Mouse (Mus musculus) liver, postnatal 0 days (tissue): ENCODE measurements around the gene 2310033P09Rik. TPM values are rescaled to one million over a fixed set of nuclear protein-coding genes. Genes with fewer than 3 reads are reported as not detected.

ENCODE experiments used
- ATAC-seq: fragments of 200-750 bp; cut with Nextera tagmentation; 2 replicates; pipeline ENCODE4 v1.8.0; 2017; ENCODE audit warnings: mild to moderate bottlenecking, moderate library complexity
- DNase-seq: peaks from one replicate; pipeline ENCODE4 v3.0.0-alpha.2; 2016
- H3K27ac ChIP-seq: fragments of 300-500 bp; sonication (generic); 2 replicates; pipeline ENCODE4 v1.5.1; 2014; ENCODE audit warnings: antibody characterized with exemption, moderate library complexity, mild to moderate bottlenecking, low read depth
- H3K27me3 ChIP-seq: fragments of 300-500 bp; sonication (generic); 2 replicates; pipeline ENCODE4 v1.6.1; 2014; ENCODE audit warnings: low read length, control low read depth, mixed read lengths; ENCODE audit not compliant: insufficient read depth
- H3K36me3 ChIP-seq: fragments of 300-500 bp; sonication (generic); replicated peaks from 2 replicates; pipeline ENCODE4 v1.6.1; 2014; ENCODE audit warnings: mild to moderate bottlenecking, control low read depth, low read length, moderate library complexity, mixed read lengths; ENCODE audit not compliant: insufficient read depth
- H3K4me1 ChIP-seq: fragments of 300-500 bp; sonication (generic); 2 replicates; pipeline ENCODE4 v1.6.1; 2014; ENCODE audit warnings: antibody characterized with exemption, mild to moderate bottlenecking, control low read depth; ENCODE audit not compliant: insufficient read depth
- H3K4me2 ChIP-seq: fragments of 300-500 bp; sonication (generic); 2 replicates; pipeline ENCODE4 v1.6.1; 2014; ENCODE audit warnings: low read depth, mild to moderate bottlenecking, low read length, moderate library complexity, mixed read lengths
- H3K4me3 ChIP-seq: fragments of 300-500 bp; sonication (generic); 2 replicates; pipeline ENCODE4 v1.5.1; 2014; ENCODE audit warnings: low read depth, low read length
- H3K9ac ChIP-seq: fragments of 300-500 bp; sonication (generic); replicated peaks from 2 replicates; pipeline ENCODE4 v1.6.1; 2014; ENCODE audit warnings: mild to moderate bottlenecking, moderate library complexity
- H3K9me3 ChIP-seq: fragments of 300-500 bp; sonication (generic); 2 replicates; pipeline ENCODE4 v1.6.1; 2016; ENCODE audit warnings: mild to moderate bottlenecking, control low read depth, low read length, mixed read lengths
- CTCF ChIP-seq: sonication (generic); IDR thresholded peaks from 2 replicates; pipeline ENCODE4 v1.5.1; 2016; ENCODE audit warnings: antibody characterized with exemption, low read depth
- EP300 ChIP-seq: IDR thresholded peaks from 2 replicates; pipeline ENCODE4 v1.6.1; 2016; ENCODE audit warnings: antibody characterized with exemption, low read depth, mild to moderate bottlenecking
- WGBS: fragments of 180-500 bp; shearing (Covaris S2); extraction: QIAGEN DNeasy Blood & Tissue Kit; methylation state at CpG from one replicate; pipeline ENCODE4 v1.1.7; 2014; ENCODE audit not compliant: insufficient replicate concordance; 5-methylcytosine and 5-hydroxymethylcytosine counted together
- polyA plus RNA-seq: library from polyadenylated mRNA; unstranded; fragments of >200 nt; fragmentation: Nextera tagmentation; extraction: Ambion mirVana; gene quantifications from 2 replicates; pipeline ENCODE4 v1.2.1, GENCODE M21; 2015

Gene 2310033P09Rik
- polyA plus RNA-seq, 1 experiment from 2014 or later = 14.8 TPM

DNA sequence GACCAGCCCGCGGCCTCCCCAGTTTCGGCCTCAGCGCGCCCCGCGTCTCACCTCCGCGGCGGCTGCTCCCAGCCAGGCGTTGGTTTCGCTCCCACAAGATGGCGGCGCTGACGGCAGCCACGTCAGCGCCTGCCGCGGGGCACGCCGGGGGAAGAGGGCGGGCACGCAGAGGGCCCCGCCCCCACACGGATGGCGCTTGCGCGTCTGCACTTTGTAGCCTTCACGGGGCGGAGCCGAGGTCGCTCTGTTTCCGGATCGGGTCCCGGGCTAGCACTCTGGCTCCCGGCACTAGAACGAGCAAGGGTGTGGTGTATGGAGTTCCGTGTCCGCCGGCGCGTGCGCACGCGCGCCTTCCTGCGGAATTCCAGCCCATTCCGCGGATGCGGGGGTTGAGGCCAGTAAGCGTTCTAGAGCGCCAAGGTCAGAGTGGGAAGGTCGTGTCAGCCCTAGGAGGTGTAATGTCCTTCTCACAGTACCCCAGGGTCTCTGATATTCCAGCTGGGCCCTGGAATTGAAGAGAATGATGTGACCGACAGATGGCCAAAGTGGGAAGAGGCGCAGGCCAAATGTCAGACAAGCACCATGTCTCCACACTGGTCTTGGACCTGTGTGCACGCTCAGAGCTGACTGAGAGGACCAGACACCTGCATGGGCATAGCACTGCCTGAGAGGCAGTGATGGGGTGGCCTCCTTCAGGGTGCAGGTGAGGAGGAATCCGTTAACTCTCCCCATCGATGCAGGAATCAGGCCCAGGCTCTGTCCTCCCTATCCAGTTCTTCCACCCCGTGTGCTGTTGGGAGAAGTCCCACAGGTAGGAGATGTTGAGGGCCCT is 20.2 kb downstream of the 2310033P09Rik start, which contains the start of gene Arf1:
TSS of gene Arf1 (minus strand) at position 149 of the 832 bp plus-strand sequence.
- DNase-seq = peak; percentile 97
- H3K9ac ChIP-seq = peak within 1 kb of the TSS; percentile 100
- H3K4me2 ChIP-seq = peak within 1 kb of the TSS; percentile 87
- no peaks in the 10 kb centered on the region for H3K36me3 ChIP-seq
- H3K9me3 ChIP-seq = no peaks in the 10 kb centered on the region
- peak within 1 kb of the TSS; percentile 100 for H3K4me3 ChIP-seq
- ATAC-seq = peak; percentile 94
- 5% methylated on average over 54 of the region's 59 CpGs for WGBS
- H3K4me1 ChIP-seq = peaks cover 44% of the 10 kb centered on the region
- no peaks in the 10 kb centered on the region for H3K27me3 ChIP-seq
- H3K27ac ChIP-seq = peak within 1 kb of the TSS; percentile 98
- TF ChIP-seq EP300 (no peak), CTCF (no peak)

DNA sequence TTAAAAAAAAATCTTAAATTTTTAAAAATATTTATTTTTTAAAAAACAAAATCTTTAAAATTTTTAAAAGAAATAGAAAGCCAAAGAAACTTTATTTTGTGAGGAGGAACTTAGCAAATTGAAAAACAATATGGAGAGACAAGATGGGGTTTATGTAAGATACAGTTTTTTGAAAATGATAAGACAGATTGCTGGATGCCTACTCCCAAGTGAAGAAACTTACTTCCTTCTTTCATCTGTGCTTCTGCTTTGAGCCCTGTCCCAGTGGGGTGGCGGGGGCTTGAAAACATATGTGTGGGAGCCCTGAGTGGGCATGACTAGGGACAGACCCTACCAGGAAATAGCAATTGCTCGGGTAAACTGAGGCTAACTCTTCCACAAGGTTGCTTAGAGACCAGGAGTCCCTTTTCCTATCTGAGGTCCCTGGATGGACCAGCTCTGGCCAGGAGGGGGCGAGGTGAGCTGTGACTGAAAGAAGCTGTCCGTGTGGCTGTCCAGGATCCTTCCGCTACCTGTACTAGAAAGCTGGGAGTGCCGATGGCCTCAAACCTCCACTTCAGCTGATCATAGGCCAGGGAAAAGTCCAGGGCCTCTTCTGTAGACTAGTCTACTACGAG is 22.1 kb downstream of the 2310033P09Rik start:
- H3K4me2 ChIP-seq = no peak overlapping the region
- H3K27ac ChIP-seq = no peak overlapping the region
- H3K9me3 ChIP-seq = no peaks in the 10 kb centered on the region

DNA sequence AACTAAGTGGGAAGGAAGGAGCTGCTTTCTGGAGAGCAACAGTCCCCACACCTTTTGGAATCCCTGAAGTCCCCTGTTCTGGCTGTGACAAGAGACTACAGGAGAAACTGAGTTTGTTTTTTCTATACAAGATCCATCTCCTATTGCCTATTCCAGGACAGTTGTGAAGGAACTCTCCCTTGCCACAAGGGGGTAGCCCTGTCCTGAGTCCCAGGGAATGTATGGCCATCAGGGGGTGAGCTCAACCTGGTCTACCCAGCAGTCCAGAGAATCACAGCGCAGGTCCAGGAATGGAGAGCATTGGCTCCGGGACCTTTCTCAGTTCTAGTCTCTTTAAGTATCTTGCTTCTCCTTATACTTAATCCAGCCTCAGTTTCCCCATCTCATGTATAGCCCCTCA is 24.7 kb downstream of the 2310033P09Rik start:
- H3K9ac ChIP-seq = no peak overlapping the region
- no peak overlapping the region for H3K4me3 ChIP-seq
- peaks cover 11% of the 10 kb centered on the region for H3K4me1 ChIP-seq
- H3K4me2 ChIP-seq = no peak overlapping the region
- no peak for DNase-seq
- peak; percentile 49 for TF ChIP-seq CTCF
- TF ChIP-seq EP300 = no peak
- 53% methylated on average over 2 of the region's 2 CpGs for WGBS
- H3K36me3 ChIP-seq = no peaks in the 10 kb centered on the region
- ATAC-seq = no peak
- H3K27ac ChIP-seq = no peak overlapping the region
- no peaks in the 10 kb centered on the region for H3K9me3 ChIP-seq
- H3K27me3 ChIP-seq = 0 out of 2 replicates have a peak, but pooled peaks cover 2% of the 10 kb centered on the region

More for the DNA sequence above, 22.1 kb downstream of the 2310033P09Rik start:
- no peak overlapping the region for H3K9ac ChIP-seq
- TF ChIP-seq CTCF = peak; percentile 87
- no peak for TF ChIP-seq EP300
- 9% methylated on average over 7 of the region's 7 CpGs for WGBS
- 0 out of 2 replicates have a peak, but pooled peaks cover 2% of the 10 kb centered on the region for H3K27me3 ChIP-seq
- no peaks in the 10 kb centered on the region for H3K36me3 ChIP-seq
- no peak for ATAC-seq
- peak; percentile 82 for DNase-seq
- H3K4me1 ChIP-seq = peaks cover 26% of the 10 kb centered on the region
- no peak overlapping the region for H3K4me3 ChIP-seq

DNA sequence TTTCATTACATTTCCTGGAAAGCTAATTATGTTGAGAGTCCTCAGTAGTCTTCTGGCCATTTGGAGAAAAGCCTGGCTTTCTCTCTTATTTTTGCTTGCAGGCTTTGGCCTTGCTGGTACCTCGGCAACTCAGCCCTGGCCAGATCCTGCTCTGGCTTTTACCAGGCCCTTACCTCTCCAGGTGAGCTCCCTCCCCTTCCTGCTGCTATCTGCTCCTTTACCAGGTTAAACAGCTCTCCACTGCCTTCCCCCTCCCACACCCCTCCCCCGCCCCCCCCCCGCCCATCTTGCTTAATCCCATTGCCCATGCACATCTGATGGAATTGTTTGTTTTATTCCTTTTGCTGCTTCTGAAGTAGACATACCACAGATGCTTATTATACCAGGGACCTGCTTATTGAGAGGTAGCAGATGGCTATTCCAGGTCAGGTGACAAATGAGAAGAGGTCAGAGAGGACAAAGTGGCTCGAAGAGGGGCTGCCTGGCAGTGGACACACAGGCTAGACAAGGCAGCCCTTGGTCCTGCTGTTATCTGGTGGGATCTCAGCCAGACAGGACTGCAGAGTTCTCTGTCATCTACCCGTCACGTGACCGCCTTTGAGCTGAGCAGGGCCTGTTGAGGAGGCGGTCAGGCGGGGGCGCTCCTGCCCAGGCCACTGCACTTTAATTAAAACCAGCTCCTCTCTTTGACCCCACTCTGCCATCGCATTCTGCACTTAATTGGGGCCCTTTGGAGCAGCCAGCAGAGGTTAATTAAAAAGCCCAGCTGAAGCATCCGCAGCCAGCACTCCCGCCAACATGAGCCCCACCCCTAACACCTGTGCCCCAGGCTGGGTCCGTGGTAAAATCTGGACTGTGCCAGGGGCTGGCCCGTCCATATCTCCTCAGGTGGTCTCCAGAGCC is 30.7 kb downstream of the 2310033P09Rik start:
- no peak overlapping the region for H3K4me2 ChIP-seq
- no peak overlapping the region for H3K27ac ChIP-seq
- DNase-seq = peak; percentile 77
- no peaks in the 10 kb centered on the region for H3K4me1 ChIP-seq
- no peak overlapping the region for H3K4me3 ChIP-seq
- TF ChIP-seq CTCF (peak; percentile 79), EP300 (no peak)
- WGBS = 8% methylated on average over 14 of the region's 15 CpGs
- H3K9ac ChIP-seq = no peak overlapping the region
- peak; percentile 87 for ATAC-seq
- 0 out of 2 replicates have a peak, but pooled peaks cover 6% of the 10 kb centered on the region for H3K27me3 ChIP-seq
- H3K36me3 ChIP-seq = no peaks in the 10 kb centered on the region
- H3K9me3 ChIP-seq = no peaks in the 10 kb centered on the region

DNA sequence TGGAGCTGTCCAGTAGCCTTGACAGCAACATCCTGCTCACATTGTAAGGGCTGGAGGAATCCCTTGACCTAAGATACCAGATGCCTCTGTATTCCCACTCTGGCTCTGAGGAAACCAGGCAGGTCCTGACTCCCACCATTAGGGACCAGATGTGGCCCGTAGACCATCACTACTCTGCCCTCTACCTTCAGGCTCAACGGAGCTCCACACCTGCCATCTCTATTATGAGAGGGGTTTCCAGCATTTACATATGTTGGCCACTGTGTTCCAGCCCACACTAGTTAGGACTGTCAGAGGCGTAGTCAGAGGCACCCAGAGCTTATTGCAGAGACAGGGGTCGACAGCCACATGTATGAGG is 31.3 kb downstream of the 2310033P09Rik start:
- Histone ChIP-seq H3K4me2 (no peak overlapping the region), H3K4me1 (no peaks in the 10 kb centered on the region), H3K9me3 (no peaks in the 10 kb centered on the region), H3K4me3 (no peak overlapping the region), H3K9ac (no peak overlapping the region), H3K36me3 (no peaks in the 10 kb centered on the region), H3K27ac (no peak overlapping the region), H3K27me3 (0 out of 2 replicates have a peak, but pooled peaks cover 6% of the 10 kb centered on the region)
- 59% methylated on average over 4 of the region's 4 CpGs for WGBS
- TF ChIP-seq EP300 = no peak
- TF ChIP-seq CTCF = no peak
- DNase-seq (no peak), ATAC-seq (no peak)
